In genomic region chr2:181241602-181242313, GRCm38 (mm10) we compare ENCODE assay signal across 7 mouse cellular contexts. TPM values are rescaled to one million over a fixed set of nuclear protein-coding genes. Genes with fewer than 3 reads are reported as not detected.
DNase-seq lines count a peak whose midpoint lies in the region; ATAC-seq and TF ChIP-seq lines count a peak whose summit lies in the region.

Gene Helz2 (minus strand): TSS chr2:181242027.

- peak within 1 kb of the TSS; percentile 28 to 32; a peak in 2 of 4 replicates for H3K4me3 ChIP-seq in ES-E14 (ENCODE audit: insufficient read depth in 1 of 2, low read depth in 1 of 2, low read length in 2 of 2, poor library complexity in 1 of 2, severe bottlenecking in 1 of 2)
- H3K4me3 ChIP-seq in lung, embryonic 15.5 days, result peak within 1 kb of the TSS; percentile 62

- ATAC-seq in lung, embryonic 15.5 days (ENCODE audit: borderline replicate concordance, extremely low read depth, low FRiP score, low TSS enrichment), result peak; percentile 72; the same call in 1 of the 2 replicates

- DNase-seq in ES-E14 (ENCODE audit: low read depth, low spot score), result no peak
- DNase-seq in adrenal gland, postnatal 4 days (ENCODE audit: low spot score in 2 of 2), result no peak
- DNase-seq in heart, adult 11 months, result peak; percentile 98
- peak; percentile 34 for DNase-seq in kidney, adult 11 months
- peak; percentile 54 for DNase-seq in skeletal muscle tissue, adult 2 months (ENCODE audit: low read depth, low spot score)
- DNase-seq in frontal cortex, postnatal 14 days (ENCODE audit: low spot score in 2 of 2), result no peak

- in situ Hi-C loops in ES-E14 (cut with MboI; ENCODE audit: low sequenced_read_pairs in 2 of 2, unreplicated experiment in 2 of 2), result no loop called here

- WGBS in lung, embryonic 15.5 days, result 6% methylated on average over 16 of the region's 16 CpGs

- no peaks in the 10 kb centered on the region for H3K27me3 ChIP-seq in lung, embryonic 15.5 days

- H3K4me1 ChIP-seq in ES-E14 (ENCODE audit: control insufficient read depth in 2 of 2, insufficient read depth in 2 of 2, low read length in 2 of 2, poor library complexity in 1 of 2), result peaks cover 9 to 11% of the 10 kb centered on the region in 2 experiments
- H3K4me1 ChIP-seq in lung, embryonic 15.5 days, result peaks cover 9% of the 10 kb centered on the region

- peak within 1 kb of the TSS; percentile 67 for H3K4me2 ChIP-seq in lung, embryonic 15.5 days

- no peak within 1 kb of the TSS for H3K27ac ChIP-seq in ES-E14 (ENCODE audit: insufficient read depth, low read depth, low read length, poor library complexity, severe bottlenecking)
- H3K27ac ChIP-seq in lung, embryonic 15.5 days, result no peak within 1 kb of the TSS

- no peaks in the 10 kb centered on the region for H3K36me3 ChIP-seq in ES-E14 (ENCODE audit: control insufficient read depth, insufficient read depth, low read length, poor library complexity, severe bottlenecking)
- H3K36me3 ChIP-seq in lung, embryonic 15.5 days, result 0 out of 2 replicates have a peak, but pooled peaks cover 2% of the 10 kb centered on the region

- no peak within 1 kb of the TSS for H3K9ac ChIP-seq in ES-E14 (ENCODE audit: insufficient read depth, low read depth, low read length, poor library complexity, severe bottlenecking)
- peak within 1 kb of the TSS; percentile 63 for H3K9ac ChIP-seq in lung, embryonic 15.5 days

- H3K9me3 ChIP-seq in ES-E14 (ENCODE audit: control insufficient read depth, insufficient read depth, low read depth, low read length), result no peaks in the 10 kb centered on the region
- H3K9me3 ChIP-seq in lung, embryonic 15.5 days, result no peaks in the 10 kb centered on the region

TF ChIP-seq in ES-E14, 5 proteins besides CTCF, POLR2A, EP300 and RAD21:
- TF ChIP-seq ZC3H11A (IDR thresholded peaks at IDR 0.05; ENCODE audit: borderline replicate concordance, low read depth, low read length), result no peak
- TF ChIP-seq ZNF384 (IDR thresholded peaks at IDR 0.05; ENCODE audit: low read depth, low read length), result no peak
- no peak for TF ChIP-seq CHD2 (IDR thresholded peaks at IDR 0.05; ENCODE audit: low read depth, low read length)

RNA-seq across cellular contexts. Expression of gene Helz2, which starts in this region (rescaled TPM):
- 2.2 and 3.4 TPM in 2 replicates for total RNA-seq in ES-E14 (2012; rRNA removed)
- total RNA-seq in adrenal gland, postnatal 4 days (2021), result 10 to 100 TPM; 16.7 to 17.1 TPM
- polyA plus RNA-seq in lung, embryonic 15.5 days (2015; fragmentation: Nextera tagmentation; extraction: Ambion mirVana), result 2.6 and 3.1 TPM in 2 replicates

Comparison
In these comparisons a context has a peak if more than half of its experiments do, and no peak if none do; other contexts are left out.
1. DNase-seq: peak in heart, adult 11 months (single experiment), kidney, adult 11 months (single experiment) and skeletal muscle tissue, adult 2 months (single experiment); none in ES-E14 (single experiment), adrenal gland, postnatal 4 days (0 of 2) and frontal cortex, postnatal 14 days (0 of 2).